8 mouse cellular contexts compared by ENCODE assay signal in the genomic region with DNA sequence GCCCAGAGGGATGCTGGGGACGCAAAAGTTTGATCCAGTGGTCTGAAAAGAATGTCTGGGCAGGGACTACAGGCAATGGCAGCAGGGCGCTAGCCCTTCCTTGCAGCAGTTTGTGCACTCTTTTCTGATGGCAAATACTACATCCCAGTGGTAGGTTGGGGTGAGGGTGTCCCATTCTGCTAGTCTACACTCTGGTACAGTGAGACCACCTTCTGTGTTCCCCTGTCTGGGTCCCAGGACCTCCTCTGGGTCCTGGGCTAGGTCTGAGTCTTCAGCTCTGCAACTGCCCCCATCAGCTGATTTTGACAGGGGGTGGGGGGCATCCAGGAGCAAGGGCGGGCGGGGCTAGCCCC. TPM values are rescaled to one million over a fixed set of nuclear protein-coding genes. Genes with fewer than 3 reads are reported as not detected.
DNase-seq lines count a peak whose midpoint lies in the region; ATAC-seq and TF ChIP-seq lines count a peak whose summit lies in the region.

No protein-coding gene starts in this region.

- peak; percentile 77 for ATAC-seq in embryonic facial prominence, embryonic 11.5 days (replicated peaks; ENCODE audit: insufficient number of reproducible peaks, low FRiP score, low TSS enrichment, low read depth)
- ATAC-seq in hindbrain, embryonic 12.5 days (ENCODE audit: low FRiP score), result peak; percentile 87
- ATAC-seq in midbrain, embryonic 12.5 days (ENCODE audit: low FRiP score, low read depth), result peak; percentile 71; the same call in 1 of the 2 replicates
- ATAC-seq in erythroid progenitor cell, adult 5-6 weeks (replicated peaks; ENCODE audit: low FRiP score, poor library complexity, severe bottlenecking), result no peak
- ATAC-seq in granulocyte monocyte progenitor cell, adult 5-6 weeks (replicated peaks; ENCODE audit: poor library complexity, severe bottlenecking), result no peak

- WGBS in kidney, adult 2 months, result 9% methylated on average over 4 of the region's 4 CpGs
- 21% methylated on average over 4 of the region's 4 CpGs for WGBS in embryonic facial prominence, embryonic 11.5 days
- 22% methylated on average over 4 of the region's 4 CpGs for WGBS in hindbrain, embryonic 12.5 days
- WGBS in midbrain, embryonic 12.5 days, result 27% methylated on average over 4 of the region's 4 CpGs

- H3K27me3 ChIP-seq in kidney, adult 2 months (replicated peaks; ENCODE audit: control insufficient read depth, insufficient read depth, low read length), result no peaks in the 10 kb centered on the region
- 0 out of 2 replicates have a peak, but pooled peaks cover 2% of the 10 kb centered on the region for H3K27me3 ChIP-seq in embryonic facial prominence, embryonic 11.5 days (ENCODE audit: control insufficient read depth, insufficient read depth, low read length)
- peaks cover 9% of the 10 kb centered on the region for H3K27me3 ChIP-seq in hindbrain, embryonic 12.5 days
- H3K27me3 ChIP-seq in midbrain, embryonic 12.5 days, result no peaks in the 10 kb centered on the region; the same call in 1 of the 2 replicates

- no peak for DNase-seq in kidney, adult 2 months
- no peak for DNase-seq in kidney, postnatal 36 days
- DNase-seq in embryonic facial prominence, embryonic 11.5 days (ENCODE audit: low spot score), result no peak
- no peak for DNase-seq in thymus, postnatal 10 days (ENCODE audit: low spot score in 2 of 2)

- peak overlapping the region; percentile 49; the same call in 1 of the 2 replicates for H3K4me3 ChIP-seq in kidney, adult 2 months (ENCODE audit: insufficient read depth, low read depth, low read length)
- peak overlapping the region; percentile 62 for H3K4me3 ChIP-seq in embryonic facial prominence, embryonic 11.5 days (ENCODE audit: low read depth, low read length)
- H3K4me3 ChIP-seq in hindbrain, embryonic 12.5 days, result peak overlapping the region; percentile 56
- H3K4me3 ChIP-seq in midbrain, embryonic 12.5 days, result peak overlapping the region; percentile 63

- no peak for TF ChIP-seq POLR2A in kidney, adult 2 months (IDR thresholded peaks at IDR 0.05; ENCODE audit: low read depth, low read length)

- TF ChIP-seq CTCF in kidney, adult 2 months (conservative IDR thresholded peaks at IDR 0.05; ENCODE audit: insufficient read depth, insufficient read length, low read depth, low read length), result no peak

- H3K4me1 ChIP-seq in kidney, adult 2 months (ENCODE audit: control insufficient read depth, insufficient read depth, low read length), result no peaks in the 10 kb centered on the region
- no peaks in the 10 kb centered on the region for H3K4me1 ChIP-seq in embryonic facial prominence, embryonic 11.5 days (ENCODE audit: control insufficient read depth, insufficient read depth, low read length)
- H3K4me1 ChIP-seq in hindbrain, embryonic 12.5 days, result 0 out of 2 replicates have a peak, but pooled peaks cover 4% of the 10 kb centered on the region
- peaks cover 4% of the 10 kb centered on the region; the same call in 1 of the 2 replicates for H3K4me1 ChIP-seq in midbrain, embryonic 12.5 days

- H3K27ac ChIP-seq in kidney, adult 2 months (ENCODE audit: insufficient read depth, low read depth, low read length), result no peak overlapping the region
- H3K27ac ChIP-seq in embryonic facial prominence, embryonic 11.5 days (replicated peaks; ENCODE audit: low read depth, low read length), result no peak overlapping the region
- no peak overlapping the region for H3K27ac ChIP-seq in hindbrain, embryonic 12.5 days
- peak overlapping the region; percentile 69; the same call in 1 of the 2 replicates for H3K27ac ChIP-seq in midbrain, embryonic 12.5 days (replicated peaks)

- H3K9ac ChIP-seq in embryonic facial prominence, embryonic 11.5 days (replicated peaks; ENCODE audit: low read length), result no peak overlapping the region
- H3K9ac ChIP-seq in hindbrain, embryonic 12.5 days, result peak overlapping the region; percentile 77
- H3K9ac ChIP-seq in midbrain, embryonic 12.5 days (replicated peaks), result peak overlapping the region; percentile 77; the same call in 1 of the 2 replicates

- no peaks in the 10 kb centered on the region for H3K36me3 ChIP-seq in kidney, adult 2 months (ENCODE audit: control insufficient read depth, insufficient read depth, low read length)
- no peaks in the 10 kb centered on the region for H3K36me3 ChIP-seq in embryonic facial prominence, embryonic 11.5 days (replicated peaks; ENCODE audit: control insufficient read depth, insufficient read depth, low read depth, low read length)
- no peaks in the 10 kb centered on the region for H3K36me3 ChIP-seq in hindbrain, embryonic 12.5 days
- no peaks in the 10 kb centered on the region for H3K36me3 ChIP-seq in midbrain, embryonic 12.5 days

- H3K4me2 ChIP-seq in embryonic facial prominence, embryonic 11.5 days (ENCODE audit: low read depth, low read length), result peak overlapping the region; percentile 50
- peak overlapping the region; percentile 62 for H3K4me2 ChIP-seq in hindbrain, embryonic 12.5 days (replicated peaks)
- peak overlapping the region; percentile 68 for H3K4me2 ChIP-seq in midbrain, embryonic 12.5 days (replicated peaks)

- H3K9me3 ChIP-seq in embryonic facial prominence, embryonic 11.5 days (replicated peaks; ENCODE audit: control insufficient read depth, low read length), result no peaks in the 10 kb centered on the region
- H3K9me3 ChIP-seq in hindbrain, embryonic 12.5 days (replicated peaks), result no peaks in the 10 kb centered on the region
- H3K9me3 ChIP-seq in midbrain, embryonic 12.5 days, result no peaks in the 10 kb centered on the region

RNA-seq across cellular contexts. Expression of a gene that starts 0.2 kb away (rescaled TPM):
- 0.09 and 0.12 TPM in 2 replicates for polyA plus RNA-seq in kidney, adult 2 months (2012; rRNA removed)
- 8.9 and 10.3 TPM in 2 replicates for polyA plus RNA-seq in embryonic facial prominence, embryonic 11.5 days (2014; fragmentation: Nextera tagmentation; extraction: Ambion mirVana)
- 17.5 and 24.5 TPM in 2 replicates for polyA plus RNA-seq in hindbrain, embryonic 12.5 days (2016; fragmentation: Nextera tagmentation; extraction: Ambion mirVana)
- 8.7 and 9.1 TPM in 2 replicates for polyA plus RNA-seq in midbrain, embryonic 12.5 days (2016; fragmentation: Nextera tagmentation; extraction: Ambion mirVana)
- total RNA-seq in erythroid progenitor cell, adult 5-6 weeks (2015; ENCODE audit: low replicate concordance), result 2.1 TPM in 1 of 2 replicates, not detected in the other
- total RNA-seq in erythroid progenitor cell, adult 5-6 weeks (2017; ENCODE audit: low replicate concordance), result 0.15 TPM in 1 of 2 replicates, not detected in the other
- total RNA-seq in granulocyte monocyte progenitor cell, adult 5-6 weeks (2014; fragmentation: Nextera tagmentation), result 3.7 and 4.5 TPM in 2 replicates
- total RNA-seq in granulocyte monocyte progenitor cell, adult 5-6 weeks (2017), result 0.98 and 3.1 TPM in 2 replicates

Comparison
In these comparisons a context has a peak if more than half of its experiments do, and no peak if none do; other contexts are left out.
1. ATAC-seq: peak in embryonic facial prominence, embryonic 11.5 days (single experiment), hindbrain, embryonic 12.5 days (single experiment) and midbrain, embryonic 12.5 days (single experiment); none in erythroid progenitor cell, adult 5-6 weeks (single experiment) and granulocyte monocyte progenitor cell, adult 5-6 weeks (single experiment).
2. Peak in every context shown above with its lines, with median percentiles within 50 percentile points of each other: H3K4me3 ChIP-seq and H3K4me2 ChIP-seq.